Mouse (Mus musculus) adrenal gland, adult 10 weeks (tissue): ENCODE measurements around the gene 1600002K03Rik. TPM values are rescaled to one million over a fixed set of nuclear protein-coding genes. Genes with fewer than 3 reads are reported as not detected.

Source experiments
- polyA plus RNA-seq: library from polyadenylated mRNA; stranded (reverse); fragments of 350-450 nt; fragmentation: Illumina TruSeq; extraction: RNeasy Lipid Tissue Mini Kit (QIAGEN cat#74804); gene quantifications from one replicate; pipeline ENCODE4 v1.2.3, GENCODE M21; 2014; ENCODE audit warnings: low read depth, low replicate concordance

Gene 1600002K03Rik
- polyA plus RNA-seq = 1.0 TPM

GRCm38 (mm10) chr10:80172527-80173292, at the start of gene 1600002K03Rik:
Gene 1600002K03Rik (plus strand): TSS chr10:80172944.

DNA sequence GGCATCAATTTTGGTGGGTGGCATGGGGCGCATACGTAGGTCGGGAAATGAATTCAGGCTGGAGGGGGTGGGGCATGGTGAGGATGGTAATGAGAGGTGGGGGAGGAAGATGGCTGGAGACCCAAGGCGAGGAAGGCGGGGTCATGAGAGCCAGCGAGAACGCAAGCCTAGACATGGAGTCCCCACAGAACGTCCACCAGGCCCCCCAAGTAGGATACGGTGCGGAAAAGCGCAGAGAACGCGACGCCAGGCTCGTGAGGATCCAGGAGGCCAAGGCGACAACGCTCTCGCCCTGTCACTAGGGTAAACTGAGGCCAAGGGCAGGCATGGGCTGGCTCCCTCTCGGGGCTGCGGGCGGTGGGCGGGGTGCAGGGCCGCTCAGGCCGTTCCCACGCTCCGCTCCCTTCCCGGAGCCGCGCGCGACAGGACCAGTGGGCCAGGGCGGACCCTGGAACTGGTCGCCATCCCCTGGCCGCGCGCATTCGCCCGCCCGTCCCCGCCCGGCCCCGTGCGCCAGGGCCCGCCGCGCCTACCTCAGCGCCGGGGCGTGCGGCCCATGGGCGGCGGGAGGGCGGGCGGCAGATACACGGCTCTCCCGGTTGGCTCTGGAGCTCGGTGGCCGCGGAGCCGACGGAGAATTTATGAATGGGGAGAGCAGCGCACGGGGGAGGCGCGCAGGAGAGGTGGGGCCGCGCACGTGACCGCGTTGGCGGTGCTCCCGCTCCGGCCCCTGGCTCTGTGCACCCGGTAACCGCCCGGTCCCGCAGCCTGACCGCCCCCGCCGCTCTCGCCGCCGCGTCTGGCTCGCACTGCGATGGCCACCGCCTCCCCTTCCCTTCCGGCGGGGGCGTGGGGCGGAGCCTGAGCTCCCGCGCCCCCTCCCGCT, 33.9 kb upstream of the 1600002K03Rik start, which contains the start of gene Atp5d:
Gene Atp5d, plus strand, starts transcription at position 80 of the 886 bp plus-strand sequence.

DNA sequence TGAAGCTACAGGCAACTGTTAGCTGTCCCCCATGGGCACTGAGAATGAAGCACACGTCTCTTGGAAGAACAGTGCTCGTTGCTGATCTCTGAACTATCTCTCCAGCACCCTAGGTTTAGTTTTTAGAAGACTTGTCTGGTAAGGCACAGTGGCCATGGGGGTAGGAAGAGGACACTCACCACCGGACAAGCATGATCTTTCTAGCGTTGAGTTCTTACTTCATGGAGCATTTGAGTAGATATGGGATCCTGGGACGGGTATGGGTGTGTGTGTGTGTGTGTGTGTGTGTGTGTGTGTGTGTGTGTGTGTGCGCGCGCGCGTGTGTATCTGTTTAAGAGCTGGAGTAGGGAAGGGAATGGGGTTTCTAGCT, 32.1 kb upstream of the 1600002K03Rik start, which contains the start of gene Cbarp:
Gene Cbarp, minus strand, starts transcription at position 170 of the 370 bp plus-strand sequence.

GRCm38 (mm10) chr10:80147719-80148601, 24.8 kb upstream of the 1600002K03Rik start, which contains the start of gene Midn:
Gene Midn (plus strand): TSS chr10:80148272.

DNA sequence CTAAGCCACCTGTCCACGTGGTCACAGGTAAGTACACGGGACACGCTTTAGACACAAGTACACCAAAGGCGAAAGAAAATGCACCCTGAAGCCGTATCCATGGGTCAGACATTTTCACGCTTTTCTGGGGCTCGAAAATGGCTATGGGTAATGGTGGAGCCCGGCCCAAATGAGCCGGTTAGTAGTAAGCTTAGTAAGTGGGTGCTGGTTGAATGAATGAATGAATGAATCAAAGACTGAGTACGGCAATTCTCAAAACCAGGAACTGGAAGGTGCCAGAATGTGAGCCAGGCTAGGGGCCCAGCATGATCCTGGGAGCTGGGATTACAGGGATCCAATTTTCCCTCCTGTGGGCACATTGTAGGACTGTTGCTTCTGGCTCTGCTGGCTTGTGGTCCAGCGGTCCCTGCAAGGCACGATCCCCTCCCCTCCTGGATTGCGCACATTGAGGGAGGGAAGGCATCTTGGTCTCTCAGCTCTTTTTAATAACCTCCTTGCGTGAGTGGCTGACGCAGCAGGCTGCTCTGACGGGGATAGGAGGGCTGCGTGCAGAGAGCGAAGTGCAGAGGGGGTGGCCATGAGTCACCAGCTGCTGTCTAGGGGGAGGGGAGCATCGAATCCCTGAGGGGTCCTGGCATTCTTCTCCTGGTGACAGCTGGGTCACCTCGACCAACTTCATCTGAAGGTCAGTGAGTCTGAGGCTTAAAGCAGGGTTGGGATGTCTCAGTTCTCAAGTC, 7.2 kb upstream of the 1600002K03Rik start, which contains the start of gene Cirbp:
Gene Cirbp, plus strand, starts transcription at position 594 of the 737 bp plus-strand sequence.

DNA sequence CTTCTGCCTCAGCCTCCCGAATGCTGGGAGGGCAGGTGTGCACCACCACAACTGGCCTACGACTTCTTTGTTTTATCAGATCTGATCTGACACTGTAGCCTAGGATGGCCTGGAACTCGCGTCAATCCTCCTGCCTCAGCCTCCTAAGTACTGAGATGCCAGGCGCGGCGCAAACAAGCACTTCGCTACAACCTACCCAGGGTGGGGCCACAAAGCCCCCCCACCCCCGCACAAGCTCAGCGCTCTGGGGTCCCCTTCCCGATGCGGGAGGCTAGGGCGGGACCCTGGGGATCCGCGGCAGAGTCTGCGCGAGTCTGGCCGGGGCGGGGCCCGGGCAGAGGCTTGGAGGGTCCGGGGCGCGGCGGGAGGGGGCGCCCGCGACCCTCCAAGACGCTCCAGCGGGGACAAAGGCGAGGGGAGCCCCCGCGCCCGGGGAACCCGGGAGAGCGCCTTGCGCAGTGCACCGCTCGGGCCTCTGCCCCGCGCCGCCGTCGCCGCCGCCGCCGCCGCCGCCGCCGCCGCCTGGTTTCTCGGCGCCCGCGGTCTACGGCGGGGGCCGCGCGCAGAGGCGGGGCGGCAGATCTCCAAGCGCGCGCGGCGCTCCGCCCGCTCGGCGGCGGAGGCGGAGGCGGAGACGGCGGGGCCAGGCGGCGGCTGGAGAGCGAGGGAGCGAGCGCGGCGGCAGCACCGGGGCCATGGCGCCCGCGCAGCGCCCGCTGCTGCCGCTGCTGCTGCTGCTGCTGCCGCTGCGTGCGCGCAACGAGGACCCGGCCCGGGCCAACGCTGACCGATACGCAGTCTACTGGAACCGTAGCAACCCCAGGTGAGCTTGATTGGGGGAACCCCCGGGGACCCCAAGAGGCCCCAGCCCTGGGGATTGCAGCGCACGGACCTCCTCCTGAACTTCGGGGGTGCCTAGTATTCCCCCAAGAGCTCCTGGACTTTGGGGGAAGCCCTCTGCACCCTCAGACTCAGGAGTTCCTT, 6.6 kb downstream of the 1600002K03Rik start, which contains the start of gene Efna2:
Gene Efna2, plus strand, starts transcription at position 415 of the 984 bp plus-strand sequence.

Other genes starting within 250 kb of the 1600002K03Rik start
- 1.9 TPM for gene Arid3a, start 245.9 kb upstream of the 1600002K03Rik start, polyA plus RNA-seq
- 1.2 TPM for gene Wdr18, start 212.8 kb upstream of the 1600002K03Rik start, polyA plus RNA-seq
- gene Grin3b, start 202.2 kb upstream of the 1600002K03Rik start, polyA plus RNA-seq = not detected
- gene Tmem259, start 188.6 kb upstream of the 1600002K03Rik start, polyA plus RNA-seq = 0.64 TPM
- gene Cnn2, start 184.4 kb upstream of the 1600002K03Rik start, polyA plus RNA-seq = 4.3 TPM
- gene Abca7, start 176.4 kb upstream of the 1600002K03Rik start, polyA plus RNA-seq = 0.58 TPM
- not detected for gene Arhgap45, start 156.3 kb upstream of the 1600002K03Rik start, polyA plus RNA-seq
- gene Polr2e, start 133.1 kb upstream of the 1600002K03Rik start, polyA plus RNA-seq = 0.64 TPM
- gene Gpx4, start 125.8 kb upstream of the 1600002K03Rik start, polyA plus RNA-seq = 76.0 TPM
- gene Sbno2, start 67.4 kb upstream of the 1600002K03Rik start, polyA plus RNA-seq = 1.3 TPM
- gene Stk11, start 57.1 kb upstream of the 1600002K03Rik start, polyA plus RNA-seq = 8.0 TPM
- 0.70 TPM for gene Atp5d, start 34.3 kb upstream of the 1600002K03Rik start, polyA plus RNA-seq
- 1.5 TPM for gene Cbarp, start 32.1 kb upstream of the 1600002K03Rik start, polyA plus RNA-seq
- 7.6 TPM for gene Midn, start 24.7 kb upstream of the 1600002K03Rik start, polyA plus RNA-seq
- 21.3 TPM for gene Cirbp, start 7.0 kb upstream of the 1600002K03Rik start, polyA plus RNA-seq
- gene Efna2, start 6.5 kb downstream of the 1600002K03Rik start, polyA plus RNA-seq = 2.2 TPM
- 7.3 TPM for gene Mum1, start 53.5 kb downstream of the 1600002K03Rik start, polyA plus RNA-seq
- gene Ndufs7, start 76.2 kb downstream of the 1600002K03Rik start, polyA plus RNA-seq = 5.8 TPM
- 2.7 TPM for gene Gamt, start 88.1 kb downstream of the 1600002K03Rik start, polyA plus RNA-seq
- 17.0 TPM for gene Dazap1, start 88.5 kb downstream of the 1600002K03Rik start, polyA plus RNA-seq
- gene Rps15, start 119.5 kb downstream of the 1600002K03Rik start, polyA plus RNA-seq = not detected
- gene Apc2, start 123.0 kb downstream of the 1600002K03Rik start, polyA plus RNA-seq = not detected
- gene 2310011J03Rik, start 147.6 kb downstream of the 1600002K03Rik start, polyA plus RNA-seq = 1.4 TPM
- not detected for gene Pcsk4, start 156.6 kb downstream of the 1600002K03Rik start, polyA plus RNA-seq
- gene Reep6, start 157.0 kb downstream of the 1600002K03Rik start, polyA plus RNA-seq = not detected
- gene Adamtsl5, start 175.5 kb downstream of the 1600002K03Rik start, polyA plus RNA-seq = 0.82 TPM
- gene Plk5, start 183.5 kb downstream of the 1600002K03Rik start, polyA plus RNA-seq = not detected
- gene Mex3d, start 214.7 kb downstream of the 1600002K03Rik start, polyA plus RNA-seq = 13.4 TPM
- not detected for gene Mbd3, start 226.6 kb downstream of the 1600002K03Rik start, polyA plus RNA-seq
- gene Uqcr11, start 233.9 kb downstream of the 1600002K03Rik start, polyA plus RNA-seq = not detected